Comparison of ENCODE assay signal across 11 mouse cellular contexts in the genomic region with DNA sequence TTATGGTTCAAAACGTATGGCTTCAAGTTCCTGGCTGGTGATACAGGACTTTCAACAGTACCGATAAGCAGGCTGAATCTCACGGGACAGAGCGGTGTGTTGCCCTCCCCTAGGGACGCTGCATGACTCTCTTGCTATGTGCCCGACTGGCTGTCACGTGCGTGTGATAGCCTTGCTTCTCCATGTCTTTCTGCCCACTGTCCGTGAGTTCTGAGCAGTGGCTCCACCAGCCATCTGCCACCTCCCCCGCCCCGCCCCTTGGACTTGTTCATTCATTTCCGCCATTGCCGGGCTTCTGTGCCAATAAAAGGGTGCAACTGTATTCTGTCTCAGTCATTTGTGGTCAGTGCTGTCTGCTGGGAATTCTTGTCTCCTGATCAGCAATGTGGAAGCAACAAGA.
DNase-seq lines count a peak whose midpoint lies in the region; ATAC-seq lines count a peak whose summit lies in the region.
"Had no signal": no experiment of that assay in that cellular context is flagged by ENCODE, and none has a peak within 500 bp of the region (broad histone marks: within the 10 kb centered on the region; RNA-seq: fewer than 3 reads in every experiment).

No protein-coding gene starts in this region.

- no peak overlapping the region for H3K4me2 ChIP-seq in liver, embryonic 15.5 days
- H3K4me2 ChIP-seq in intestine, embryonic 16.5 days (ENCODE audit: low read depth, low read length): no peak overlapping the region
- H3K4me2 ChIP-seq: midbrain, embryonic 11.5 days had no signal

- no peaks in the 10 kb centered on the region for H3K36me3 ChIP-seq in liver, embryonic 15.5 days (replicated peaks)
- H3K36me3 ChIP-seq in intestine, embryonic 16.5 days (ENCODE audit: control insufficient read depth, insufficient read depth, low read length): no peaks in the 10 kb centered on the region

- peaks cover 5% of the 10 kb centered on the region; the same call in 1 of the 2 replicates for H3K4me1 ChIP-seq in liver, embryonic 15.5 days (replicated peaks)
- 0 out of 2 replicates have a peak, but pooled peaks cover 3% of the 10 kb centered on the region for H3K4me1 ChIP-seq in intestine, embryonic 16.5 days (ENCODE audit: control insufficient read depth, insufficient read depth, low read length)

- no peak overlapping the region for H3K27ac ChIP-seq in liver, embryonic 15.5 days (replicated peaks)
- H3K27ac ChIP-seq in intestine, embryonic 16.5 days (ENCODE audit: low read length): no peak overlapping the region
- H3K27ac ChIP-seq: gastrocnemius, adult 2 months had no signal

- H3K4me3 ChIP-seq in liver, embryonic 15.5 days (replicated peaks): no peak overlapping the region
- no peak overlapping the region for H3K4me3 ChIP-seq in intestine, embryonic 16.5 days (ENCODE audit: low read length)
- H3K4me3 ChIP-seq: gastrocnemius, adult 2 months had no signal

- H3K27me3 ChIP-seq in liver, embryonic 15.5 days: no peaks in the 10 kb centered on the region
- no peaks in the 10 kb centered on the region for H3K27me3 ChIP-seq in intestine, embryonic 16.5 days (replicated peaks; ENCODE audit: control insufficient read depth, insufficient read depth, low read length)

- H3K9ac ChIP-seq in liver, embryonic 15.5 days: no peak overlapping the region
- no peak overlapping the region for H3K9ac ChIP-seq in intestine, embryonic 16.5 days (ENCODE audit: low read depth, low read length)

- WGBS in liver, embryonic 15.5 days (ENCODE audit: insufficient replicate concordance): 60% methylated on average over 13 of the region's 13 CpGs
- 65% methylated on average over 13 of the region's 13 CpGs for WGBS in intestine, embryonic 16.5 days

- DNase-seq in cerebellum, adult 11 months: no peak
- no peak for DNase-seq in liver
- DNase-seq in ZHBTc4 (ENCODE audit: low read depth, low spot score): peak; percentile 13
- no peak for DNase-seq in urinary bladder, postnatal 4 days (ENCODE audit: low spot score in 2 of 2)
- DNase-seq in ovary, adult 18-20 months (ENCODE audit: low spot score): no peak
- DNase-seq: gastrocnemius, adult 2 months; kidney, adult 18-20 months had no signal

- no peaks in the 10 kb centered on the region for H3K9me3 ChIP-seq in liver, embryonic 15.5 days (replicated peaks)
- H3K9me3 ChIP-seq in intestine, embryonic 16.5 days (ENCODE audit: control insufficient read depth, low read length): no peaks in the 10 kb centered on the region

- peak; percentile 32; the same call in 1 of the 2 replicates for ATAC-seq in cerebellum, adult (ENCODE audit: insufficient number of reproducible peaks, low FRiP score, low TSS enrichment)
- 0 out of 2 replicates have a peak, but pooled peaks have one; percentile 34 for ATAC-seq in liver, embryonic 15.5 days (ENCODE audit: insufficient read depth)
- 0 out of 2 replicates have a peak, but pooled peaks have one; percentile 33 for ATAC-seq in intestine, embryonic 16.5 days
